Mouse (Mus musculus) naive thymus-derived CD4-positive, alpha-beta T cell, adult 2 months (primary cell): ENCODE results near the gene Pde4d.

ENCODE experiments used
- DNase-seq: peaks from one replicate; pipeline ENCODE4 v3.0.0-alpha.2; 2011; ENCODE audit warnings: low read depth

The Pde4d gene

DNA sequence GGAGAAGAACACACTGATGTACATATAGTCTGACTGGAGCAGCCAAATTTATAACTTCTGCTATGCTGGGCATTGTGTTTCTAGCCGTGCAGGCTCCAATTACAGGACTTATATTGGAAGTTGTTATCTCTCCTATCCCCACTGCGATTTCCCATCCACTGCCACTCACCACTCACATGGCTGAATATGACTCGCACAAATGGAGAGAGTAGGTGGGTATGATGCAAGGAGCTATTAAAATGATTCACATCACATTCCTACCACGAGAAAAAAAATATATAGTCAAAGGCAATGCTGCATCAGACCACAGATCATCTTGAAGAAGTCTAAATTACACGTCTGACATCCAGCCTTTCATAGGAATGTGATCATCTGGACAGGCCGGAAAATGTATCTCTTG is 725.5 kb downstream of the Pde4d start:
- no peak for DNase-seq

DNA sequence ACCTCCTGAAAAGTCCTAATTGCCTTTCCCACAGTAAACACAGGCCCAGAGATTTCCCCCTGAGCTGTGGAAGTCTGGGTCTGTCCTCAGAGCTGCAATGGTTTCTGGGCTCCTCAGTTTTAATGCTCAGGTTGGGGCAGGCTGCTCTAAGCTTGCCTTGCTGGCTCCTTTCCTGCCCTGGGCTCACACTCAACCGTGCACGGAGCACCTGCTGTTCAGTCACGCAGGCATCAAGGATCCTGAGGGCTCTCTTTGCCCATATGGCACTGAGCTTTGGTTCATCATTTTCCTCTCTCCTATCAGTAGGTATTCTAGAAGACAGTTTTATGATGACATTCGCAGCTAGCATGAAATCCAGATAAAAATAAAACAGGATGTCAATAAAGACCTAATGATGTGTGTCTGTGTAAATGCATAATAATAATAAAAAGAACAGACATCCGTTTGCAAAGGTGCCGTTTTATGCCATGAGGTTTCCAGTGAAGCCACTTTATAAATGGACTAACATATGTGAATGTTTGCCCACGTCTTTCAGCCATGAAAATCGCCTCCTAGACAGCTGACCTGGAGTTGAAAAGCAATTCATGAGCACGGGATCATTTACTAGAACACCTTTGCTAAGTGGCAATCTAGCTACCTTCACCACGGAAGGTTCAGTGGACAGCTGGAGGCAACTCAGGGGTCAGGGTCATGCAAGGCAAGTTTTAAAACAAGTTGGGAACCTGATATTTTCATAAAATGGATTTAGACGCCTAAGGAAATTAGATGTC is 726.3 kb downstream of the Pde4d start:
- no peak for DNase-seq

DNA sequence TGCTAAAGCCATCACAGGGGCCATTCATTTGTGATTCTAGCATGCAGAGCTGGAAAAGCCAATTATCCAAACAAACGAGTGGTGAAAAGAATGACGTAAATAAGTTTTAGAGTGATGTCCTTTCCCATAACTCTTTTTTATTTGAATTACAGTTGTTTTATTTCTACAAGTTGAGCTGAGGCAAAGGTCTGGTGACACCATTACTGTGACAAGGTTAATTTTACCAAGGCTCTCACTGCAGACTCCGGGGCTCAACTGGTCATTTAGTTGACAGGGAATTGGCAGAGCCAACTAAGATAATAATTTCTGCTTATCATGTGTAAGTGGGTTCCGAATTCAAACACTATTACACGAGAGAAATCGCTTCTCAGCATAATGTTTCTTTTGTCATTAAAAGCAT is 731.6 kb downstream of the Pde4d start:
- DNase-seq: no peak

DNA sequence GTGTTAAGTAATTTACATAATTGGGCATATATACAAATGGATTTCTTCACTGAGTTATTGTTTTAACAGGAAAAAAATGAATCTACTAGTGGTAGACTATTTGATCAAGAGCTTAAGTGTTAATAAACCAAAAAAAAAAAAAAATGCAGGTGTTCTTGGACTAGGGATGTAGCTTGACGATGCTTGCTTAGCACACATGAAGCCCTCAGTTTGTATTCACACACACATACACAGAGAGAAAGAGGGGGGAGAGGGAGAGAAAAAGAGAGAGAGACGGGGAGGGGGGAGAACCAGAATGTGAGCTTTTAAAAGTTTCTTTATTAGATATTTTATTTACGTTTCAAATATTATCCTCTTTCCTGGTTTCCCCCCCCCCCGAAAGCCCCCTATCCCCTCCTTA is 740.9 kb downstream of the Pde4d start:
- no peak for DNase-seq

DNA sequence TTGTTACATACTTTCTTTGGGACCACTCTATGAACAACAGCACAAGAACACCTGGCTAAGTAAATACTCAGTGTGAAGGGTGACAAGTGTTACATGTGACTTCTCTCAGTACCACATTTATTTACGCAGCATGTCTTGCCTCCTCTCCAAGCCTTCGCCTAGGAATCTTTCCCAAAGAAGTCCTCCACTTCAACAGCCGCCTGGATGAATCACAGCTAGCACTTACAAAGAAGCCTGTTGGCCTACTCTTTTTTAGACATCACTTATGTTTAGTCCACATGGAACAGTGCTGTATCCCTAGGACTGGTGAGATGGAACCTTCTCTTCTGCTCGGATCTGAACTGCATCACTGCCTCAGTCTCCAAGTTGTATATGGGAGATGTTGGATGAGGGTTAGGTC is 741.4 kb downstream of the Pde4d start:
- no peak for DNase-seq

DNA sequence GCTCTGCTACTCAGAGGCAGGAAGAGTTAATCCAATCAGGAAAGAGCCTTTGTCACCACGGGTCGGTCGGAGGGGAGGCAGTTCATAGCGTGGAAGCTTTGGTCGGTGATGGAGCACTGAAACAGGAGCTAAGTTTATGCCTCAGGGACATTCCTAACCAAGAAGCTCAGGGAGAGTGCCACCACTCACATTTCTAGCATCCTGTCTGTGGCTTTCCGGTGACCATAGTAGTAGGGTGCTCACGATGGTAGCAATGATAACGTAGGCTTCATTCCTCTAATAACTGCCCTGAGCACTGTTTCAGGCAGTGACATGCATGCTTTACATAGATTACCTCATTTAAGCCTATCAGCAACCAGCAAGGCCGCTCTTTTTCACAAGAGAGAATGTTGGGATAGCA is 755.8 kb downstream of the Pde4d start:
- no peak for DNase-seq

DNA sequence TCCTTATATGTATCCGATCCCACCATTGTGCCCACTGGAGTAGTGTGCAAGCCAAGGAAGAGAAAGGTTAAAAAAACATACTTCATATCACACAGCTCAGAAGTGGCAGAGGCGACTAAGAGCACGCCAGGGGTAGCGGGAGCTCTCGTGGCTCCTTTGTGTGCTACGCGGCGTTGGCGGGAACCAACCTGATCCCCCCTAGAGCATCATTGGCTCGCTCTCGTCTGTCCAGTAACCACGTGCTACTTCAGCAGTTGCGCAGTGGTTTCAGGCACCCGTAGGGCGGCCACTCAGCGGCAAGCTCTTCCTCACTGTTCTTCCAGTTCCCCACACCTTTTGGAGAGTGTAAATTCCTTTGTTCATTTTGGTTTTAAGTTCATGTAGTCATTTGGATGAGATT is 758.9 kb downstream of the Pde4d start:
- no peak for DNase-seq

DNA sequence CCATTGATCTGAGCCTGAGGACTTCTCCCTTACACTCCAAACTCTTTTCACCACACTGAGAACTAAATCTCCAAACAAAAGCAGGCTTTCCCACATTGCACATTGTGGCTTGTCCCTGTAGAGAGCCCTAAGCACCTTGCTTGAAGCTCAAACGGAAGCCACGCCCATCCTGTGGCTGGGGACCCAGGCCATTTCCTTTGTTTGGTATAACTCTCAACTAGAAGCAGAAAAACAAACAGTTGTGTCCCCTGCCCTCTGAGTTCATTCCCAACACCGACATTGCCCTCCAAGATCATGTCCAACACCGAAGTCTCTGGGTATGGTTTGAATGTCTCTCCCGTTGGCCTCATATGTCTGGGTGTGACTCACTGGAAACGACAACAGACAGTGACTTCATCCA is 759.7 kb downstream of the Pde4d start:
- peak; percentile 62 for DNase-seq

DNA sequence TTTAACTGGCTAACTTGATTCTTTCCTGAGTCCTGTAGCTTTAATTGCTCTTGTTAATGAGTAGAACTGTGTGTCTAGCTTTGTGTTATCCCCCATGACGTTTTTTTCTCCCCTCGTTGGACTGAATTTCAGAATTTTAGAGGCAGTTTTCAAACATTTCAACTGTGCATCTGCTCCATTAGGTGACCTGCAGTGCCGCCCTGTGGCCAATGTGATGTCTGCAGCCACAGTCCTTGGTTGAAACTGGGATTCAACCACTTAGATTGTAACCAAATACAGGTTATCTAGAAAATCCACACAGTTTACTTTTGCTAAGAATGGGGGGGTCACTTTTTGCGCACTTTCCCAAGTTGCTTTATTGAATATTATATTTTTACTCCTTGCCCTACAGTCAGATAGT is 760.7 kb downstream of the Pde4d start:
- peak; percentile 83 for DNase-seq

DNA sequence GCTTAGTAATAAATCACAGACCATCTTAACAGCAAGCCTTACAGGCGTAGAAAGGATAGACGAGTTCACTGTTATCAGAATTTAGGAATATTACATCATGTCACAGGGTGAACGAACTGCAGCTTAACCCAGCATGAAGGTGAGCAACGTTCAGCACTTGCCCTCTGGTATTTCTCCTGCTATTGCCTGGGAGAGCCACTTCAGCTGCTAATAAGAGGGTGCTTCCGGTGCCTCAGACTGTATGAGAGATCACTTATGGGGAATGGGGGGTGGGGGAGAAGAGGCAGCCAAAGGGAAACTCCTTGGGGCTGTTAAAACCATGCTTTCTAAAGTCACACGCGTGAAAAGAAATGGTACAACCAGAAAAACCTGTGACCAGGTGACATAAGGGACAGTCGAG is 761.7 kb downstream of the Pde4d start:
- no peak for DNase-seq

DNA sequence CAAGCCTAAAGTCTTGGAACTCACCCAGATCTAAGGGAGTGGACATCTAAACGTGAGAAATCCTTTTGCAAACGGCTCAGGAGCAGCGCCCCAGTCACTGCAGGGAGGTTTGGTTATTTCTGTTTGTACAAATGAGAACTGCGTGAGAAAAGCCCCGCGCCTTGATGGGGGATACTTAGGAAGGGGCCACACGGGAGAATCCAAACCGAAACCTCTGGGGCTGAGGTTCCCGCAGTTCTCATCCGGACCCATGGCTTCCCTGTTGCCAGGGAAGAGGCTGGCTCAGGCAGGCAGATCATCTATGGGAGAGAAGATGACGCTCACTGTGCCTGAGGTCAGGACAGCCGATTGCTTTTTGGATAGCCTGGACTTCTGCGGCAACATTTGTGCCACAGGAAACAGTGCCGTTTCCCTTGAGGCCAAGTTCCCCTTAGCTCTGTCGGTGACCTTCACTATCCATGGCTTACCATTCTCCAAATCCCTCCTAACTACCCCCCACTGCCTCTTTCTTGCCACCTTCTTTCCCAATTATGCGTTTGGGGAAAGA is 762.3 kb downstream of the Pde4d start:
- DNase-seq: no peak

DNA sequence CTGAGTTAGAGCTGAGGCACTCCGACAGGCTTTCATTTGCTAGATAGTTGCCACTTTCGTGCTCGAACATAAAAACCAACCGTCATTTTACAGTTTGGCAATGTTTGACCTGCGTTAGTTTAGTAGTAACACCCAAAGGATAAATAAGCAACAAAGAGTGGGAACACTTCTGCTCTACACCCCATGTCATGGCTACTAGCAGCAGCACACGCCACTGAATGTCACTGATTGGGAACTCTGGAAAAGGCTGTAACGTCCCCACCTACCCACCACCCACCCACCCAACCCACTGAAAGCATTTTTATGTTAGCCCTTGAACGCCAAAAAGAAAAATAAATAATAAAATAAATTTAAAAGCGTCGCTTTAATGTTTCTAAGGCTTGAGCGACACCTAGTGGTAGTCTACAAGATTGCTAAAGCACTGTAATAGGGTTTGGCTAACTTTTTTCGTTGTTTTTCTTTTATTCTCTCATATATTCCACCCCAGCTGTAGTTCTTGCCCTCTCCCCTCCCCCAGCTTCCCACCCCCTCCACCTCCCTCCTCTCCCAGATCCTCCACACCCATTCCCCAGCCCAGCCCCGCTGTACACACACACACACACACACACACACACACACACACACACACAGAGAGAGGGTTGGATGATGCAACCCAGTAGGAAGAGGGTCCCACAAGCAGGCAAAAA is 763.2 kb downstream of the Pde4d start:
- peak; percentile 68 for DNase-seq

DNA sequence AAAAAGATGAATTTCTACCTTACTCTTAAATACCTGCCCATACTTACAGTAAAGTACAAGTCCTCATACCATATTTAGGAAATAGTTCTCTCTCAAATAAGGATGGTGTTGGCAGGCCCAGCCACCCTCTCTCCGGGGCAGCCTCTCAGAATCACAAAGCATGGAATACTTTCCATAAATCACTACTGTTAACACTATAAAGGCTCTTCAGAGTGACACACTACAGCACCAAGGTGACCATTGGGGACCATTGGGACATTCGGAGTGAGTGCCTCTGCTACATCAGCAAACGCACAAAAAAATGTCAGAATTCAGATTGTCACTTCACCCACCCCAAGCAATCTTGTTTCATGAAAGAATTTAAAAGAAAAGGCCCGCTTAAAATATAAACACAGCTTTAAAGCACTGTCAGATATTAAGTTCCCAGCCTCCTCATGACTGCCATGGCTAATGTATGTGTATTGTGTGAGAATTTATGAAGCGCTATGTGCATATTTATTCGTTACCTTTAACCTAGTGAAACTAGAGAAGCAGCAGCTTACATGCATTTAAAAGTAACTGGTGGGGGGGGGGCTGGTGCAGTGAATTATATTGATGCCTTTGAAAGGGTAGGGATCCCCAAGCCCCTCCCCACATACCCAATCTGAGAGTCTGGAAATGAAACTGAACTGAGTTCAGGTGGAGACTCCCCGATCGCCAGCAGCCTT is 769.4 kb downstream of the Pde4d start:
- no peak for DNase-seq

DNA sequence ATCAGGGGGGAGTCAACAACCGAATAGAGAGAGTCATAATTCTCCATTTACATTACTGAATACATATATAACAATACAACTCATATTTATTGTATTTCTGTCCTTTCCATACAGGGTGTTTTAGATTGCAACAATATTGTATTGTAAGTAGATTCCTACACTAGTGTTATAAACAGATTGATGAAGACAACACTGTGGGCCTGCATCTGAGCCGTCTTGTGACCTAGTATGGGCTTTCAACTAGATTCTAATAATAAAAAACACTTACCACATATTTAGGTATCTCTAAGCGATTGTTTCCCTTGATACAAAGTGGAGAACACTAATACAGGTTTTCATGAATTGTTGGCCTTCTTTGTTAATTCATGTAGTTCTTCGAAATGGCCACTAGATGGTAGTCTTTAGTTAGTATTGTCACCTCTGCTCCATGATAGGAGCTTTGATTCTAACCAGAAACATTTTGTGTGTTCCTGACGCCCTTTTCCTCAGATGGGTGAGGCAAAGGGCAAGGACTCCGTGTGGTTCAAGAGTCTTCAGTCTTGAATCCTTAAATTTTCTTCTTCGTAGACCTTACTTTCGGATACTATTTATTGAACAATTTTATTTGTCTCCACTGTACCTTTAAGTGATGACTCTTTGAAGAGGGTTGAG is 779.3 kb downstream of the Pde4d start:
- peak; percentile 81 for DNase-seq

DNA sequence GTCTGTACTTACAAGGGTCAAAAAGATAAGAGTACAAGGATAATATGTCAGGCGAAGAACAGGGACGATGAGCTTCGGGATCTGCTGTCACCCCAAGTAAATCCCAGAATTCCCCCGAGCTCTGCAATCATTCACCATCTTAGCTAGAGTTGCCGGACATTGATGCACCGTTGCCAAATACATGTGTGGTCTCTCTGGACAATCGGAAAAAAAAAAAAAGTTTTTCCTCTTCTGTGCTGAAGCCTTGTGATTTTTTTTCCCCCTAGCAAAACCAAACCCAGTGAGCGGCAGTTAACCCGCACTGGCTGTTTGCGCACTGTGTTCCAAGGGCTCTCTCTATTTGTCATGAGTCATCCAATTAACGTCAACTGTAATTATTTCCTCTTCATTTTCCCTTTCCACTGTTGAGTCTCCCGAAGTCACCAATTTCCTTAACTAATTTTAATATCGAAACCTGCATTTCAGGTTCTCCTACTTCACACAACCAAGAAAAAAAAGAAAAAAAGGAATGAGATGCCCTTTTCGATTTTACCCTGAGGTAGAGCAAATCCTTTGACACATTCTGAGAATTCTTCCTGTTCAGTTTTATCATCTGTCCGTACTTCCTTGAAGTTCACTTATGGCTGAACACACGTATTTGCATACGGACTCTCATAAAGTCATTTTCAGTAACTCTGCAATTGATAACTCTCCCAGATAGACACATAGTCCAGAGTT is 780.0 kb downstream of the Pde4d start:
- no peak for DNase-seq

DNA sequence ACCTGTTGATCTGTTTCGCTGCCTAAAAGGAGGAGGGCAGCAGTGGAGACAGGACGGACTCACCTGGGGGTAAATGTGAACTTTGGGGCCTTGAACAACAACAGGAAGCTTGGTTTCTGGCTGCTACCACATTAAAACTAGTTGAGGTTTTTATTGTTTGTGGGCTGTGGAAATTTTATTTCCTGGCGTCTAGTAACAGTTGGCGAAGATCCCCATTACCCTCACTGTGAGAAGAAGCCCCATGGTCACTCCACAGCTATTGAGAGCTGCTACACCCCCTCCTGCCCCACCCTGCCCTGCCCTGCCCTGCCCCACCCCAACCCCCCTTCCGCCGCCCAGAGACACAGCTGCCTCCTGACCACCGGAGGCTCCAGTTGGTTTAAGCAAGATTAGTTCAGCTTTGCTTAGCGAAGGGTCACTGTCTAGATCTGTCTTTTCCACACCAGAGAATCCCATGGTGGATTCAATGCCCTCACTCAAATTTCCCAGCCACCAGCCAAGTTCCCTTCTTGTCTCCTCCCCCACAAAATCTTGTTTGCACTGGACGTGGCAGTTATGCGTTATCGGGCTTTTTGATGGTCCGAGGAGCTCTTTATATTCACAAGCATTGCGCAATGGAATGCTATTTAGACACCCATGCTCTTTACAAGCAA is 780.7 kb downstream of the Pde4d start:
- peak; percentile 79 for DNase-seq

DNA sequence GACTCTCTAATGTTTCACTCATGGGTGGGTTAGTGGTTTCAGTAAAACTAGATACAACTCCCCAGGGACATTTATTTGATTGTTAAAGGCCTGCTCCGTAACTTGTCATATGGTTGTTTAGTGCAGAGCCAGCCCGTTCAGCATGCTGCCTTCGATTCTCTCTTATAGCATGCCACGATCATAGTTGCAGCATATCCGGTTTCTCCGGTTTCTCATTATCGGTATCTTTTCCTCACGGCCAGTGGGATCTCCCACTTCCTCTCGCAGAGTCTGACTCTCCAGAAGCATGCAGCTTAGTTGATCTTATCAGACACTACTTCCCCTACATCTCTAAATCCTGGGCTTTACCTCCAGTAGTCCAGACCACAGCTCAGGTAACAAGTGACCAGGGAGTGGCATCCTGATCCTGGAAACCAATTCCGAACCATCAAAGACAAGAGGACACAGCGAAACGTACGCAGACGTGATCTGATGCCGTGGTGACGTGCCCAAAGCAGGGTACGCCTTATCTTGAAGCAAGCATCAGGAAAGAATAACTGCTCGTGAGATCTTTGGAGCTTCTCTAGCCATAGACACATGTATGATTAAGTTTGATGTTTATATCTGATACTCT is 782.2 kb downstream of the Pde4d start:
- DNase-seq: peak; percentile 71

DNA sequence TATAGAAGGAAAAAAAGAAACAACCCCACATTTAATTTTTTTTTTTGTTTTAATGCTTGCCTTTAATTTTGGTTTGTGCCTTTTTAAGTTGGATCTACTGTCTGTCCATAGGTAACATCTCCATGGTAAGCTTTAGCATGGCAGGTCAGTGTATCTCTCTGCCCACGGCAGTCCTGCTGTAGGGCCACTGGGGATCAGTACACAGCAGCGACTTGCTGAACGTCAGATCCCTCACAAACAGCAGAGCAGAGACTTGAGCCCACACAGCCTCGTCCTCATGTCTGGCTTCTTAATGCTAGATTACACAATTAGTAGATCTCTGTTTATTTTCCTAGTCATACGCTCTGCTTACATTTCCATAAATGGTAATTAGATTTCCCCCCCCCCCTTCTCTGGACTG is 782.8 kb downstream of the Pde4d start:
- DNase-seq: no peak

DNA sequence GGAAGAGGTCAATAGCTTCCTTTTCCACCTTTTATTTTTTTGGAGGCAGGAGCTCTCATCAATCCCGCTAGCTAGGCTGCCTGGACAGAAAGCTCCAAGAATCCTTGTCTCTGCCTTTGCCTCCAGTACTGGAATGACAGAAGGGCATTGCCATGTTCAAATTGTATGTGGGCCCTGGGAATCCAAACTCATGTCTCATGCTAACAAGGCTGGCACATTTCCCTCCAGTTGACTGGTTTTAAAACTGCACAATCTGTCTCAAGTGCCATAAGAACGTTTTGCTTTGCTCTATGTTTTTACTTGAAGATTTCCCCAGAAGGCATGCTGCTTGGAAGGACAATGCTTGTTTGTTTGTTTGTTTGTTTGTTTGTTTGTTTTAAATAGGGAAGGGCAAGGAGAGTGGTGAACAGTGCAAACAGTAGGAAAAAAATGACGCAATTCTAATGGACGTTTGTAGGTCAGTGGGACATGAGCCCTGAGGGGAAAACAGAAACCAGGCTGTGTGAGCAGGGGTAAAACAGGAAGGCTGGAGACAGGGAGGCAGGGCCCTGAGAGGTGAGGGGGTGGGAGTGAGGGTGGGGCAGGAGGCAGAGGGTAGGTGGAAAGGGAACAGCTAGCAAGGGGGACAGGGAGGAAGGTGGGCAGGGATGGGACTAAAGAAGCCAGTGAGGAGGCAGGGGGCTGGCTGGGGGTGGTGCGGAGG is 784.3 kb downstream of the Pde4d start:
- no peak for DNase-seq

DNA sequence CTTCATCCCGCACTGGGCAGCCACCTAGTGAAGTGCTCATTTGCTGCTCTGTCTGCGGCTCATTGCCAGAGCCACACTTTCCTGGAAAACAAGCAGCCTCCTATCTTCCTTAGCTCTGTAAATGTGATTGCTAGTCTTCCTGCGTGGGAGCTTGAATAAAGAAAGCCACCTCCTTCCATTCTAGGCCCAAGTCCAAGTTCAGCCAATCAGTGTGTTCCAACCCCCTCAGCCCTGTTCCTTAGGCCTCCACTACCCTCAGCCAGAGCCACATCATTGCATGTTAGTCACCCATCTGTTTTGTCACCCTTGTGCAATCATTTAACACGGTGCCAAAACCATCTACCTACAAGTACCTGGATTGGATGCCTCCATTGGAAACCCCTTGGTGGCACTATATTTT is 786.3 kb downstream of the Pde4d start:
- DNase-seq: no peak
